Mouse (Mus musculus): ENCODE measurements at regions not wholly inside any gene's neighbourhood (a gene's known extent, or its start where the extent isn't known, plus 50 kb on each side); places are given as distances from the start of the nearest gene placed in this dataset.

GRCm38 (mm10) chr1:73857497-73857896 is 266.8 kb downstream of the Tns1 start:
- DNase-seq (ENCODE audit: low read depth, low spot score), result no peak

DNA sequence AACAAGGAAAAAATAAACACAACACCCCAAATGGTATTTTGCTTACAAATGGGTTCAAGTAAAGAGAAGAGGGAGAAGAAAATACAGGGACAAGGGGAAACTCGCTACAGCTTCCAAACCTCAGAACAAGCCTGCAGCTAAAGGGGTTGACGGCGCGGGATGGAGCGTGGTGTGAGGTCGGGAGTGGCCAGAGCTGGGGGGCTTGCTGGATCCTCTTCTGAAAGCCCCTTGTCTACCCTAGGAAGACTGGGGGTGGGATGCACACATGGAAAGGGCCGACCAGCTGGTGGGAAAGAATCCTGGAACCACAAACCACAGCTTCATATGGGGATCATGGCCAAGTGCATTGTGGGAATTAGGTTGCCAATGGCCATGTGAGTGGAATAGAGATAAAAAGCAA is 267.4 kb downstream of the Tns1 start:
- no peak for DNase-seq (ENCODE audit: low read depth, low spot score)

- no peak for DNase-seq (ENCODE audit: low read depth, low spot score)
Observed at GRCm38 (mm10) chr1:73855306-73855705, 268.9 kb downstream of the Tns1 start.

- DNase-seq (ENCODE audit: low read depth, low spot score), result no peak
Observed at GRCm38 (mm10) chr1:73853851-73854250, 270.4 kb downstream of the Tns1 start.

DNA sequence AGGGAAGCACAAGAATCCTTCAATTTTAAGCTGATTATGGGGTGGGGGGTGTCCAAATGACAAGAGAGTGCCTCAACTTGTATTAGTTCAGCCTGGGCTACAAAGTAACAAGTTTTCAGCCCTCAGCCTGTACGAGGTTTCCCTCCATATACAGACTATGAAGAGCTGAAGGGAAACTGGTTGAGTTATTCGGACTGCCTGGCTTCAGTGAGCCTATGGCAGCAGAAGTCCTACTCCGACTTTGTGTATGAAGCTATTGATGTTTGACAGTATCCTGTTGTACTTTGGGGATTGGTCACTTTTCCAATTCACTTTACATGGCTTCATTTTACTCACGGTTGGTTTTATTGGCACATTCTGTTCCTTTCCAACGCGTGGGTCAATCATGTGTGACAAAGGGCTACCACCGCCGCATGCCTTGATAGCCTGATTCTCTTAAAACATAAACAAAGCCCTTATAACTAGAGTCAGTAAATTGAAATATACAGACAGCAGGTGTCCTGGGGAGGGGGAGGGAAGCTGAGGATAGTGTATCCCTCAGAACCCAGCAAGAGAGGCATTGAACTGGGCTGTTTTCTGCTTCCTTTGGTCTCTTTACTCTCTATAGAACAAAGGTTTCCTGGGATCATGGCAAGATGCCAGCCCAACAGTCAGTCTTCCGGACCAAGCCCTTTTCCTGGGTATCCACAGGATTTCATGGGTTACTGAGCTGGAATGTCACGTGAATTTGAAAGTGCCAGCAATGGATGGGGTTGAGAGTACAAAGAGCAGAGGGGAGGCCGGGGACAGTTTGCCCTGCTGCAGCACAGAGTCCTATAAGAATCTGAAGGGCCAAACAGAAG is 273.9 kb downstream of the Tns1 start:
- DNase-seq (ENCODE audit: low read depth, low spot score), result no peak

- no peak for DNase-seq (ENCODE audit: low read depth, low spot score)
Observed at GRCm38 (mm10) chr1:73848370-73848769, 275.9 kb downstream of the Tns1 start.

- no peak for DNase-seq (ENCODE audit: low read depth, low spot score)
Observed at GRCm38 (mm10) chr1:73847126-73847525, 277.1 kb downstream of the Tns1 start.

DNA sequence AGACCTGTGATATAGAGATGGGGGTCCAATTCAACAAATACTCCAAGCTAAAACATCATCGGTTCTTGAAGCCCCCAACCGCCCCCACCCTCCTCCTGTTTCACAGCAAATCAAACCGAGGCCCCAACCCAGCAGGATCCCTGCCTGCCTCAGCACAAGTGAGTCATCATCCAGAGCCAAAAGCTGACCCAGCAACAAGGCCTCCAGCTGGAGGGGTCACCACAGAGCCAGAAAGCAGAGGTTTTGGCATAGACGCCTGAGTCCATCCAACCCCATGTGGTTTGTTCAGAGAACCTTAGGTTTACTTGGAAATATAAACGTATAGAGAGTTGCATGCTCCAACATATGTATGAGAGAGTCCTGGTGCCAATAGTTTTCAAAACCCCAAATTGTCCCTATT is 279.1 kb downstream of the Tns1 start:
- DNase-seq (ENCODE audit: low read depth, low spot score), result no peak

DNA sequence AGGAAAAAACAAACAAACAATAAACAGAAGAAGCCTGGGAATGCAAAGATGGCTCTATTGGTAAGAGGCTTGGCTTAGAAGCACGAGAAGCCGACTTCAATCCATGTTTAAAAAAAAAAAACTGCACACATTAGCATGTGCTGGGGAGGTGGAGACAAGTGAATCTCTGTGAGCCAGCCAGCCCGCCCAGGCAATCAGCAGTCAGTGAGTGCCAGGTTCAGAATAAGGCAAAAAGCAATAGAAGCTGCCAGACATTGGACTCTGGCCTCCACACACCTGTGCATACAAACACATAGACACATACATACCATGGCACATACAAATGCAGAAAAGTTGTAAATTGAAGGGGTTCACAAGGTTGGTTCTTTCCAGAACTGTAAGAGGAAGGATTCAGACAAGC is 279.7 kb downstream of the Tns1 start:
- no peak for DNase-seq (ENCODE audit: low read depth, low spot score)

- no peak for DNase-seq (ENCODE audit: low read depth, low spot score)
Observed at GRCm38 (mm10) chr1:73839351-73839750, 284.9 kb downstream of the Tns1 start.

GRCm38 (mm10) chr1:73836680-73837079 is 287.6 kb downstream of the Tns1 start:
- no peak for DNase-seq (ENCODE audit: low read depth, low spot score)

GRCm38 (mm10) chr1:73834566-73834965 is 289.7 kb downstream of the Tns1 start:
- DNase-seq (ENCODE audit: low read depth, low spot score), result no peak

DNA sequence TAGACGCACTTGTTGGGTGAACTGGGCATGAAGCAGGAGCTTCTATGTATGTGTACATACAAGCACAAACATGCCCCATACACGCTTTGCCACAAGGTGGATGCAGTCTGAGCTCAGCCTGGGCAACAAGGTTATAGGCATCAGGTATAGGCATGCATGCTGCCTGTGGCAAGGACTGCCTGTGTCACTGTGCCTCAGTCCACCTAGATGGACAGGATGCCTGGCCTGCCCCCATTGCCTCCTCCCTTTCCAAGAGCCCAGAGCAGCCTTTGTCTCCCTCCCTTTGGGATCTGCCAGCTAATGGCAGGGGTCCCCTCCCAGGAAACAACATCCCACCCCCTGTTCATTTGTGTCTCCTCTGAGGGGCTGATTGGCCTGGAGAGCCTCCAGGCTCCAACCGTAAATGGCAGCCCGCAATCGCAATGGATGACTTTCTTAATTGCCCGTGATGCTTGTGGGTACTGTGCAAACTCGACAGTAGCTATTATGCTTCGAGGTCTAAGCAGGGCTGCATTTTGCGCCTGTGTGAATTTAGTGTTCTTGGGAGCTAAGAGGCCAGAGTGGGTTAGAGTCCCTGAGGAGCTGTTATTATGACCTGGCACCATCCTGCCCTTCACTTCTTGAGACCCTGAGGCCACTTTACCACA is 293.6 kb downstream of the Tns1 start:
- DNase-seq (ENCODE audit: low read depth, low spot score), result no peak

DNA sequence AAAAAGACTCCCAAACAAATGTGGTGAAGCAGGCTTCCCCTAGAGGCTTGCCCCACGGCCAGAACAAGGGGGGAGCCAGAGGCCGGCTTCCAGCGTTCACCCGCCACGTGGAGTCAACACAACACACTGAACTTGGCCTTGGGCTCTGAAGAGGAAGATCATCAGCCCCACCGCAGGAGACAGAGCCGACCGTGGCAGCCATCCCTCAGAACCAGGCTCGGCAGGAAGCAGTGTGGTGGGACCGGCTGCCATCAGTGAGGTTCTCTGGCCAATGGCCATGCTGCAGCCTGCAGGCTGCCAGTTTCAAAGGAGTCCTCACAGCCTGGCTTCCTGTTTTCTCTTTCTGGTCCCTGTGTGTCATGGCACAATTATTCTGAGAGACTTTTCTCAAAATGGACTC is 295.3 kb downstream of the Tns1 start:
- no peak for DNase-seq (ENCODE audit: low read depth, low spot score)

DNA sequence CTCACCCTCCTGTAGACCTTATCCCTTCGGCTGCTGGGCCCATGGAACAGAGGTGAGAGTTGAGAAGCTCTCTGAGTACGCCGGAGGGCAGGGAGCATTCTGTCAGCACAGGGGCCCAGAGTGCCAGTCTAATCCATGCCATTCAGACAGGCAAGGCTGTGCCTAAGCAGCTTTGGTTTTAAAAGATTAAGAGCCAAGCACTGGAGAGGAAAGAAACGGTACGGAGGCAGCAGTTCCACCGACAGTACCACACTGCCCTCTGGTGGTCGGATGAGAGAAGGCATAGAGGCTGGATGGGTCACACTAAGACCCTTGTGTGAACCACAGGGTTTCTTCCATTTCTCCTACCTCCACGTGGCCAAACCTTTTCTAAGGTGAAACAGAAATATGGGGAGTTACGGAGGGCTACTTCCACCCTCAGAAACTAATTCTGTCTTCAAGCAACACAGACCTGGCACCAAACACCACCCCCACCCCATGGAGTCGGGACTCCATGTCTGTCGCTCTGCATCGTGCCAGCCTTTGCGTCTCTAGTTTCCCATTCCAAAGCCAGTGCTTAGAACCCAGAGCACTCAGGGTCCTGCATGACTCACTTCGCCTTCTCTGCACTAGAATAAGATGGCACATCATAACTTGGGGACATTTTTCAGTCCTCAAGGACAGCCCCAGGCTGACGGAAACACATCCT is 297.9 kb downstream of the Tns1 start:
- peak; percentile 90 for DNase-seq (ENCODE audit: low read depth, low spot score)

- DNase-seq (ENCODE audit: low read depth, low spot score), result peak; percentile 33
Observed at GRCm38 (mm10) chr1:73824406-73825184, 299.7 kb downstream of the Tns1 start.

DNA sequence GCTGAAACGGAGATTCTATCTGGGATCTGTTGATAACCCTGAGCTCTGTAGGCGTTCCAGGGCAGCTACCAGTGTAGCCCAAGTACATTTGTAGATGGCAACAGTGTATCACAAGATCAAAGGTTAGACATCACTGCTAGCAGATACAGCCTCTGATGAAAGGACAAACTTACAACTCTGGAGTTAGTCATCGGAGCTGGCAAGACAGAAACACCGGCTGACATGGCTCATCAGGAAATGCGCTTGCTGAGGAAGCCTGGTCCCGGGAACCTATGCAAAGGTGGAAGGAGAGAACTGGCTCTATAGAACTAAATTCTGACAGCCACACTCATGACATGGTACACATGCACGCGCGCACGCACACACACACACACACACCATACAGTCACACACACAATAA is 300.5 kb downstream of the Tns1 start:
- no peak for DNase-seq (ENCODE audit: low read depth, low spot score)

- DNase-seq (ENCODE audit: low read depth, low spot score), result no peak
Observed at GRCm38 (mm10) chr1:73822616-73823015, 301.6 kb downstream of the Tns1 start.

DNA sequence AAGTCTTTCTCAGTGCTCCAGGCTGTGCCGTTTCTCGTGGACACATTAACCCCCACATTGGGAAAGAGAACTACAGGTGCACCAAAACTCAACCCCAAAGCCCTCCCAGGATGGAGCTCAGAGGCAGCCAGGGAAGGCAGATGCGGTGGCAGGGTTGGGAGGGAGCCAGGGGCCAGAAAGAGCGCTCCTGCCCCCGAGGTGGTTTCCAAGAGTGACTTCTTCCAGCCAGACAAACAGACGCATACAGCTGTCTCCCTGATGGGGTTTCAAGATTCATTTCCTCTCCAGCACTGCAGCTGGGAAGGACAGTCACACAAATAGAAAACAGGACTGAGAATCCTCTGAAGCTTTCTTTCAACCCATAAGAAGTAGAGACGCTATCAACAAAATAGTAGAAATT is 303.5 kb downstream of the Tns1 start:
- no peak for DNase-seq (ENCODE audit: low read depth, low spot score)

DNA sequence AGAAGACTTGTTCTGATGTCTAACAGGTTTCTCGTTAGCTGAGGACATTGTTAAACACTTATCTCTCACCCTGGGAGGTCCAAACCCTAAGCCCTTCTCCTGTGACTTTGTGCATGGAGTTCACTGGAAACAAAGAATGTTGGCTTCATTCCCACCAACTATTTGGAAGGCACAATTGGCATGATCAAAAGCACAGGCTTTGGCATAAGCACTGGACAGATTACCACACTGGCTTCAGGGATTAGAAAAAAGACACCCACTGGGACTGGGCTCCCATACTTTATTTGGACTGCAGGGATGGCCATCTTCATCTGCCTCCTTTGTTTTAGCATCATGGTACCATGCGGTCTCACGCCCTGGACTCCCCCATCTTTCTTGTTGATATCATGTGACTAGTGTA is 317.0 kb downstream of the Tns1 start:
- DNase-seq (ENCODE audit: low read depth, low spot score), result no peak

- DNase-seq (ENCODE audit: low read depth, low spot score), result no peak
Observed at GRCm38 (mm10) chr1:73805156-73805555, 319.1 kb downstream of the Tns1 start.

- no peak for DNase-seq (ENCODE audit: low read depth, low spot score)
Observed at GRCm38 (mm10) chr1:73799996-73800395, 324.3 kb downstream of the Tns1 start.

All from retina, postnatal 7 days (tissue).